Mouse (Mus musculus) frontal cortex, adult (tissue): ENCODE results near the gene Bahd1.

Source experiments
- ATAC-seq: cut with Nextera tagmentation; 2 replicates; pipeline ENCODE4 v1.9.2; 2017; ENCODE audit warnings: mild to moderate bottlenecking, moderate library complexity, mixed read lengths; ENCODE audit not compliant: low TSS enrichment

Gene Bahd1

DNA sequence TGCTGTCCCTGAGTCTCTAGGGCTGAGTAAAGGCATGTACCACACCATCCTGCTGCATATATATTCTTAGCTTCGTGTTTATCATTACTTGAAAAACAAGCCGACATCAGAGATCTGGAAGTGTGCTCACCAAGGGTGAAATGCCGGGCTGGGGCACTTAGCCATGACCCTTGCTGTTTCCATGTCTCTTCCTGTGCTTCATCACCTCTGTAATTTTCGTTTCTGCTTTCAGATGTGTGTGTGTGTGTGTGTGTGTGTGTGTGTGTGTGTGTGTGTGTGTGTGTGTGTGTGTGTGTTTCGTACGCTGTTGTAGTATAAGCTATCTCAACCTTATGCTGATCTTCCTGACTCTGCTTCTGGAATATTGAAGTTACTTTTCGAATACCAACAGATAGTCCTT lies 41.2 kb downstream of the Bahd1 start:
- ATAC-seq = no peak

DNA sequence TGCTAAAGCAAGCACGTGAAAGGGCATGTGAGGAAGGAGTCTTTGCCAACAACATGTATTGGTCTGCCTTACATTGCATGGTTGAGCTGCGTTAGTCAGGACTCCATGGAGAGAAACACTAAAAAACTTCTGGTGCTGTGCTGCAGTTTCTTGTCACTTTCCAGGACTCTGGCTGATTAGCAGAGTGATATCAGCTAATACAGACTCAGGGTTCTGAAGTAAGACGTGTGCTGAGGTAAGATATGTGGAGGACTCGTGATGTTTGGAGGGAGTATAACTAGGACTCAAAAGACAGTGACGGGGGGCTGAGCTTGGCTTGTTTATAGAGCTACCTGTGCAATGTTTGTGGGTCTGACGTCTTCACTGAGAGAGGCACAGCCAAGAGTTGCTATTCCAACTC lies 43.1 kb downstream of the Bahd1 start:
- ATAC-seq = no peak

DNA sequence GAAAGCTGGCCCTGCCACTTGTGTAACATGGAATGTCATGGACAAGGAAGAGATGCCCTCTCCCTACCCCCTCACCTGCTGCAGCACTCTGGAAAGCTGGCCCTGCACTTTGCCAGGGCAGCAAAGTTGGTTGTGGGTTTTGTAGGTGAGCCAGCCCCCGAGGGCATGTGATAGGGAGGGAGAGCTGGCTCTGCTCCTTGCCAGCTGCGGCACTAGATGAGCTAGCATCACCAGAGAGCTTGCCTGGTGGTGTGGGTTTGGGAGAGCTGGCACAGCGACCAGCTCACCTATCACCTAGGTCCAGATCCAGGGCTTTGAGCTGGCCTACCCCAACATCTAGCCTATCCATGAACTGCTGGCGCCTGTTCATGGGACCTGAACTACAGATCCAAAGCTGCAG lies 48.6 kb downstream of the Bahd1 start:
- no peak for ATAC-seq

DNA sequence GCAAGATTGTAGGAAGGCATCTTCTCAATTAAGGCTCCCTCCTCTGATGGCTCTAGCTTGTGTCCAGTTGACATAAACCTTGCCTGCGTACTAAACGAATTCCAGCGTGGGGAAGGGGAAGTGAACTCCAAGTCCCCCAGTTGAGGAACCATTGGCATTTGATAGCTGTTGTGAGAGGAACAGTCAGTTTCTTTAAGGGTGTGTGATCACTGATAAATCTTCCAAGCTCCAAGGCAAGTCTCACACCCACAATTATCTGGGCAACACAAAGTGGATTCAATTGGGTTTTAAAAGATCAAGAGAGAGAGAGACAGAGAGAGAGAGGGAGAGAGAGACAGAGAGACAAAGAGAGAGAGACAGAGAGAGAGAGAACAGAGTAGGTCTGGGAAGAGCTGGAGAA lies 49.5 kb downstream of the Bahd1 start:
- no peak for ATAC-seq

DNA sequence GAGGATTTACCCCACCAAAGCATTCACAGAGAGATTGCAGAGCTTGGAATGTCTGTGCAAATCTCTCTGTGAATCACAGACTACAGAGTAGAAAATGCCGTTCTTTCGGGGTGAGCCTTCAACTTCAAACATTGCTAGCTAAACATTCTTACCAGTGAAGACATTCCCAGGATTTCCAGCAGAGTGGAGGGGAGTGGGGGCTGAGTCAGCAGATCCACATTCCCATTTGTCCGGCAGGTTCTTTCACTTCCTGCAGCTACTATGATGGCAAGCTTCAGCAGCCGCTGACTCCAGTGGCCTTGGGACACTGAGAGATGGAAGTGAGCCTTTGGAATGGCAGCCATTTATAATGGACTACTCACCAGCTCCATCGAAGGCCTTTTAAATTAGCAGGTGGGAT lies 56.3 kb downstream of the Bahd1 start:
- ATAC-seq = no peak

DNA sequence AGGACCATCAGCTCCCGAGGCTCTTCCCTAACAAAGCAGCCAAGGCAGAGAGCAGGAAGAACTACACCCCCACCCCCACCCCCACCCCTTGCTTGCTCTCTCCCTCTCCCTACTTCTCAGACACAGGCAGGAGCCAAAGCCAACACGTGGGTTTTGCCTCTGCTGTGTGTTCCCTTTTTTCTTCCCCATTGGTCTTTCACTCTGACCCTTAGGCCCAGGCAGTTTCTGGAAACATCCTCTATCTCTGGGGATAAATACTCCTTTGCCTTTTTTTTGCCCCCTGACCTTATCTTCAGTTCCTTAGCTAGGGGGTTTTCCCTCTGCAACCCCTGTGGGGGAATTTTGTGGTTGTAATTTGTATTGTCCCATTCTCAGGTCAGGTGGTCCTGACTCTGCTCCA lies 59.5 kb downstream of the Bahd1 start:
- ATAC-seq = no peak

DNA sequence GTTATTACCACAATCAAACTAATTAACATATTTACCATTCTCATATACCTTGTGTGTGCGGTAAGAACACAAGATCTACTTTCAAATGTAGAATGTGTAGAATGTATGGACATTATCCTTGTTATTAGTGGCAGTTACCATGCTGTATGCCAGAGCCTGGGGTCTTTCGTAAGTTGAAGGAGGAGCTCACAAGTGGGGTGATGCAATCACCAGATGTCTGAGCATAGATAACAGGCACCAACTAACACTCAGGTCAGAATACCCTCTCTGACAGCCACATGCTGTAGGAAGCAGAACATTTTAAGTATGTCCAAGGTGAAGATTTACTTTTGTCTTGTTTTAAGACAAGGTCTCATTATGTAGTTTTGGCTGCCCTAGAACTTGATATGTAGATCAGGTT lies 60.2 kb downstream of the Bahd1 start:
- ATAC-seq = no peak

DNA sequence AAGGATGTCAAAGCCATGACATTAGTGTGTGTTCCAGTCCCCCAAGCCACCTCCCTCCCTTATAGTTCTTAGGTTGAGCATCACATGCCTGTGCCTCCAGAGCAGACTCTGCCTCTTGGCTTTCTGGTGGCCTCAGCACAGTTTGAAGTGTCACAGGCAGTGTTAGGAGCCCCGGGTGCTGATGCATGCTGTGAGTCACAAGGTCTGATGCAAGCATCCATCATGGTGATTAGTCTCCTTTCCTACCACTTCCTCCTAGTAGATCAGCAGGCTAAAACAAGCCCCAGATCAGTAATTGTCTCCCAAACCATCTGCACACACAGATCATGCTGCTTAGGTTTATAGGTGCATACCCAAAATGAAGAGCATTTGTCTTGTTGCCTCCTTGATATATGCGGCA lies 61.4 kb downstream of the Bahd1 start:
- no peak for ATAC-seq

DNA sequence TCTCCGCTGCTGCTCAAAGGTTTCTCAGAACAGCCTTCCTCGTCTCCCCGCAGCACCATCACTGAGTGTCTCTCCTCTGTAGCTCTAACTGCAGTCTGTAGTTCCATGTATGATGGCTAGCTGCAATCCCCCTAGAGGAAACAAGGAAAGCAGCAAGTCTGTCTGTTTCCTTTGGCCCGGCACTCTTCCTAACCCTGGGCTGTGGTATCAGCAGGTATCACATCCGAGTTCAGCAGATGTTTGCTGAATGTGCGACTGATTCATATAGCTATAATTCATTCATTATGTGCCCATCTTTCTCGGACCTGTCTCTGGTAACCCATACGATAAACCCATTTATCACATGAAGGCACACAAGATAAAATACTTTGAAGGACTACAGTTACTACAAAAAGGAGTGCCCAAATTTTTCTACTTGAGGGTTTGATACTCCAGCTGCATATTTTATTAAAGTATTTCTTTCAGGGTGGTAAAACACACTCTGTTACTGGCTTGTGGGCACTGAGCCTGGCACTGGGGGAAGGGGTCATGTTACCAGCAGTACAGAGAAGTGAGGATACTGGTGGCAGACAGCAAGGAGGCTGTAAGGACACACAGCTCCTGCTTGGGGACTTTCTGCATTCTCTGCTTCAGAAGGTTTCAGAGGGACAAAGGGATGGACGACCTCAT lies 63.0 kb downstream of the Bahd1 start:
- ATAC-seq = no peak

DNA sequence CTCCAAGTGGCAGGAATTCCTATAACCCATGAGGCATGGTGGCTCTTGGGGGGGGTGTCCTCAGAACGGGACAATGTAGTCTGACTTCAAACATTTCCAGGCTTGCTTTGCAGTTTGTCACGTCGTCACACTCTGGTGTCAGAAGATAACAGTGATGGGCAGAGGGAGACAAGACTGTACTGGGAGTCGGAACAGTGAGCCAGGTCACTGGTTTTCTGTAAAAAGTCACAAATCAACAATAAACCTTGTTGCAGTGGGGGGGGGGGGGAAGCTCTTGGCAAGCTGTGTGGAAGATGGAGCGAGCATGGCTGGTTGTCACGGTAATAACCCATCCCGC lies 63.5 kb downstream of the Bahd1 start:
- ATAC-seq = no peak

DNA sequence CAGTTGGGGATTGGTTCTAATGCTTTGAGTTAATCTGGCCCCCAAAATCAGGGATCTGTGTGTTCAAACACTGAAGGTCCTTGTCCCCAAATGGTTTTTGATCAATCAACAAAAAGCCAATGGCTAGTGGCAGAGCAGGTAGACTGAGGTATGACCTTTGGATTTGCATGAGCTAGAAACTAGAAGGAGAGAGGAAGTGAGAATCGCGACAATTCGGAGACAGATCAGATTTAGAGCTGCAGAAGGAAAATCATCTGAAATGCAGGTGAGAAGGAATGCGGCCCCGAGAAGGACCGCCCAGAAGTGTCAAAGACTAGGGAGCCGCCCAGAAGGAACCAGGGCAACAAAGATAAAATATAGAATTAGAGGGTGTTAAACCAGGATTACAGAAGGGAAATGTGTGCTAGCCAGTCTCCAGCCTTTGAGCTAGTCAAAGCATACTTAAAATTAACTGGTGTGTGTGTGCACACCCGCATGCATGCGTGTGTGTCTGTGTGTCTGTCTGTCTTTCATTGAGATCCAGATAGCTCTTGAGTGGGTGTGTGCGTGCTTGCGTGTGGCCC lies 69.5 kb downstream of the Bahd1 start:
- no peak for ATAC-seq

DNA sequence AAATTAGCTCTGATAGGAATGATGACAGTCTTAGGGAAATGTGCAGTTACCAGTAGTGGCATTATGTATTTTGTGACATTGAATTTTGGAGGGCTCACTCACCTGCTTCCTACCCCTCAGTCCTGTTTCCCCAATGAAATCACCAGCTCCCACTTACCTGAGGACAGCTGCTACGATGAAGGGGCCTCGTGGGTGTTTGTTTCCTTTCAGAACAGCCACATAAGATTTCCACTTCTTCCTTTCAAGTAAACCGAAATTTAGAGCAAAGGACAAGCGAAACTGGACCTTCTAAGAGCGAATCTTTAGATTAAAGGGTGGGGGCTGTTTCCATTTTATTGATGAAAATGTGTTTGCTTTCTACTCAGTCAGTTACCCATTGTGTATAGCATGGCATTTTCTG lies 71.9 kb downstream of the Bahd1 start:
- no peak for ATAC-seq

DNA sequence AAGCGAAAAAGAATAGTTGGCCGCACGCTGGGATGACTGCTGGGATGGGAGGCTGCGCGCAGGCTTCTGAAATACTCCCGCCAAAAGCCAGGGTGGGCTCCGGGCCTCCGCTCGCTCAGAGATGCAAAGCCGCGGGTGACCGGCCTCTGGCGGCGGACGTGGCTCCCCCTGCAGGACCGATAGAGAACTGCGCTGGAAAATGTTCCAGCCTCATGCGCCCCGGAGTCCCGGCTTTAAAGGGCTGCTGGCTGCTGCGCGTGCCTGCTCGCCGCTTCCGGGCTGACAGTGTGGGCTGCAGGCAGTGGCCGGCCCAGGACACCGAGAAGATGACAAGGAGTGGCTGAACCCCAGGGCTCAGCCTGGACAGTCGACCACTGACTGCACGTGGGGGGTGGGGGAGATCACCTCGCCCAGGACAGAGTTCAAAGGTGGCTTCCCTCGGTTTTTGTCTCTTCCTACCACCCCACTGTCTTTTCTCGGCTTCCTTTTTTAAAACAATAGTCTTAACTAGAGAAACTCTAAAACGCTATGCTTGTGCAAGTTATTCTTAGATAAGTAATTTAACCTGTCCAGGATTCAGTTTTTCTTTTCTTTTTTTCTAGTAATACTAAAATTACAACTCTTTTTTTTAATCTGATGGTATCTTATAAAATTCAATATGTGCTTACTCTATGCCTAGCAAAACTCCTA lies 72.7 kb downstream of the Bahd1 start:
- ATAC-seq = peak; percentile 64
